13 mouse cellular contexts compared by ENCODE assay signal in genomic region chr8:107699307-107699706, GRCm38 (mm10).
DNase-seq lines count a peak whose midpoint lies in the region; ATAC-seq lines count a peak whose summit lies in the region.
"Had no signal": no experiment of that assay in that cellular context is flagged by ENCODE, and none has a peak within 500 bp of the region (broad histone marks: within the 10 kb centered on the region; RNA-seq: fewer than 3 reads in every experiment).

No protein-coding gene starts in this region.

- H3K4me2 ChIP-seq in hindbrain, embryonic 13.5 days: peak overlapping the region; percentile 7
- H3K4me2 ChIP-seq in hindbrain, embryonic 11.5 days (replicated peaks; ENCODE audit: low read depth, low read length): no peak overlapping the region
- H3K4me2 ChIP-seq in midbrain, embryonic 12.5 days (replicated peaks): peak overlapping the region; percentile 25
- H3K4me2 ChIP-seq: heart, embryonic 12.5 days had no signal

- no peaks in the 10 kb centered on the region for H3K9me3 ChIP-seq in hindbrain, embryonic 13.5 days
- no peaks in the 10 kb centered on the region for H3K9me3 ChIP-seq in hindbrain, embryonic 11.5 days (ENCODE audit: control insufficient read depth, low read length)
- H3K9me3 ChIP-seq in midbrain, embryonic 12.5 days: no peaks in the 10 kb centered on the region
- H3K9me3 ChIP-seq: heart, embryonic 12.5 days had no signal

- H3K36me3 ChIP-seq in hindbrain, embryonic 13.5 days: no peaks in the 10 kb centered on the region
- H3K36me3 ChIP-seq in hindbrain, embryonic 11.5 days (ENCODE audit: control insufficient read depth, insufficient read depth, low read length): no peaks in the 10 kb centered on the region
- H3K36me3 ChIP-seq in midbrain, embryonic 12.5 days: no peaks in the 10 kb centered on the region
- H3K36me3 ChIP-seq: heart, embryonic 12.5 days had no signal

- peak; percentile 3 for DNase-seq in cerebellum, adult 9-11 months
- no peak for DNase-seq in hindbrain, embryonic 11.5 days (ENCODE audit: low spot score)
- DNase-seq in cerebellum, postnatal 36 days: peak; percentile 13 to 40
- DNase-seq in embryo, embryonic 10 days (ENCODE audit: low spot score): no peak
- no peak for DNase-seq in embryo, embryonic 11 days
- DNase-seq: liver, postnatal 0 days; right cerebral cortex, postnatal 4 days; thymus, postnatal 4 days had no signal

- 27% methylated on average over 7 of the region's 7 CpGs for WGBS in hindbrain, embryonic 13.5 days
- 40% methylated on average over 7 of the region's 7 CpGs for WGBS in hindbrain, embryonic 11.5 days
- 29% methylated on average over 7 of the region's 7 CpGs for WGBS in midbrain, embryonic 12.5 days

- H3K9ac ChIP-seq in hindbrain, embryonic 13.5 days: no peak overlapping the region
- H3K9ac ChIP-seq in hindbrain, embryonic 11.5 days (ENCODE audit: low read depth, low read length): no peak overlapping the region
- H3K9ac ChIP-seq in midbrain, embryonic 12.5 days (replicated peaks): no peak overlapping the region
- H3K9ac ChIP-seq: heart, embryonic 12.5 days; liver, postnatal 0 days had no signal

- peak overlapping the region; percentile 3; the same call in 1 of the 2 replicates for H3K27ac ChIP-seq in hindbrain, embryonic 13.5 days
- no peak overlapping the region for H3K27ac ChIP-seq in hindbrain, embryonic 11.5 days (ENCODE audit: low read depth, low read length)
- no peak overlapping the region; the same call in 1 of the 2 replicates for H3K27ac ChIP-seq in midbrain, embryonic 12.5 days (replicated peaks)

- no peak overlapping the region for H3K4me3 ChIP-seq in hindbrain, embryonic 13.5 days
- H3K4me3 ChIP-seq in hindbrain, embryonic 11.5 days (ENCODE audit: low read depth, low read length): no peak overlapping the region
- no peak overlapping the region for H3K4me3 ChIP-seq in midbrain, embryonic 12.5 days
- H3K4me3 ChIP-seq: heart, embryonic 12.5 days had no signal

- peaks cover 21% of the 10 kb centered on the region for H3K4me1 ChIP-seq in hindbrain, embryonic 13.5 days (replicated peaks)
- no peaks in the 10 kb centered on the region for H3K4me1 ChIP-seq in hindbrain, embryonic 11.5 days (replicated peaks; ENCODE audit: control insufficient read depth, insufficient read depth, low read length)
- peaks cover 9% of the 10 kb centered on the region; the same call in 1 of the 2 replicates for H3K4me1 ChIP-seq in midbrain, embryonic 12.5 days
- H3K4me1 ChIP-seq: heart, embryonic 12.5 days had no signal

- ATAC-seq in cerebellum, adult (ENCODE audit: insufficient number of reproducible peaks, low FRiP score, low TSS enrichment): no peak
- no peak for ATAC-seq in hindbrain, embryonic 13.5 days (ENCODE audit: low FRiP score)
- ATAC-seq in hindbrain, embryonic 11.5 days (ENCODE audit: low FRiP score): no peak
- no peak for ATAC-seq in midbrain, embryonic 12.5 days (ENCODE audit: low FRiP score, low read depth)
- ATAC-seq: inflammation-experienced regulatory T-cells, adult 6 months; liver, postnatal 0 days had no signal

- no peaks in the 10 kb centered on the region for H3K27me3 ChIP-seq in hindbrain, embryonic 13.5 days
- no peaks in the 10 kb centered on the region for H3K27me3 ChIP-seq in hindbrain, embryonic 11.5 days (ENCODE audit: control insufficient read depth, insufficient read depth, low read length)
- peaks cover 9% of the 10 kb centered on the region; the same call in 1 of the 2 replicates for H3K27me3 ChIP-seq in midbrain, embryonic 12.5 days
- H3K27me3 ChIP-seq: heart, embryonic 12.5 days had no signal

Comparison
In these comparisons a context has a peak if more than half of its experiments do, and no peak if none do; other contexts are left out.
1. DNase-seq: peak in cerebellum, adult 9-11 months (single experiment) and cerebellum, postnatal 36 days (2 of 2); none in hindbrain, embryonic 11.5 days (single experiment), embryo, embryonic 10 days (single experiment) and embryo, embryonic 11 days (single experiment).